Mouse (Mus musculus): ENCODE measurements around the gene Chst5.

DNA sequence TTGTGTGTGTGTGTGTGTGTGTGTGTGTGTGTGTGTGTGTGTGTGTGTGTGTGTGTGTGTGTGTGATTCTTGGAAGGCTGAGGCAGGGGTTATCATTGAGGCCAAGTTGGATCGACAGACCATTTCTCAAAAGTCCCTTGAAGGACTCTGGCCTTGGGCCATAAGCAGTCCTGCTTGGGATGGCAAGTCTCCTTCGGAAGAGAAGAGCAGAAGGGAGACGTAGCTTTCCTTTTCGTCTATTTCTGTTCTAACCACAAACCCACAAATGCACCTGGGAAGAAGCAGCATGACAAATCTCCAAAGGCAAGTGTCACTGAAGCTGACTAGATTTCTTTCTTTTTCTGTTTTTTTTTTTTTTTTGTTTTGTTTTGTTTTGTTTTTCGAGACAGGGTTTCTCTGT is 45.6 kb upstream of the Chst5 start:
- TF ChIP-seq POLR2A (IDR thresholded peaks at IDR 0.05; ENCODE audit: extremely low read depth, insufficient read depth, low read length): no peak
- TF ChIP-seq CTCF (IDR thresholded peaks at IDR 0.05; ENCODE audit: extremely low read depth, insufficient read depth, low read length): no peak
